In genomic region chrX:56464906-56465305, GRCm38 (mm10) we compare ENCODE assay signal across 33 mouse cellular contexts. TPM values are rescaled to one million over a fixed set of nuclear protein-coding genes. Genes with fewer than 3 reads are reported as not detected.
DNase-seq lines count a peak whose midpoint lies in the region; ATAC-seq and TF ChIP-seq lines count a peak whose summit lies in the region.
"Had no signal": no experiment of that assay in that cellular context is flagged by ENCODE, and none has a peak within 500 bp of the region (broad histone marks: within the 10 kb centered on the region; RNA-seq: fewer than 3 reads in every experiment).

No protein-coding gene starts in this region.

- no peak for TF ChIP-seq CTCF in lung, postnatal 0 days (IDR thresholded peaks at IDR 0.05)
- TF ChIP-seq CTCF in cerebellum, adult 2 months (IDR thresholded peaks at IDR 0.05; ENCODE audit: borderline replicate concordance, insufficient read depth, low read depth, low read length): no peak

- H3K9me3 ChIP-seq in lung, postnatal 0 days (ENCODE audit: low read length): no peaks in the 10 kb centered on the region
- H3K9me3 ChIP-seq in liver, embryonic 12.5 days (replicated peaks): no peaks in the 10 kb centered on the region
- H3K9me3 ChIP-seq in midbrain, embryonic 10.5 days (replicated peaks): no peaks in the 10 kb centered on the region
- H3K9me3 ChIP-seq: embryonic facial prominence, embryonic 10.5 days; forebrain, embryonic 15.5 days; heart, embryonic 15.5 days; kidney, embryonic 15.5 days; midbrain, embryonic 15.5 days; neural tube, embryonic 13.5 days had no signal

- no peak overlapping the region for H3K4me3 ChIP-seq in lung, postnatal 0 days (ENCODE audit: low read depth, low read length)
- no peak overlapping the region for H3K4me3 ChIP-seq in liver, embryonic 12.5 days
- H3K4me3 ChIP-seq in midbrain, embryonic 10.5 days: no peak overlapping the region
- H3K4me3 ChIP-seq in cerebellum, adult 2 months (replicated peaks; ENCODE audit: insufficient read depth, low read depth, low read length): no peak overlapping the region
- H3K4me3 ChIP-seq: embryonic facial prominence, embryonic 10.5 days; forebrain, embryonic 15.5 days; heart, embryonic 15.5 days; kidney, embryonic 15.5 days; midbrain, embryonic 15.5 days; neural tube, embryonic 13.5 days had no signal

- no peak for ATAC-seq in lung, postnatal 0 days
- peak; percentile 72 for ATAC-seq in liver, embryonic 12.5 days
- peak; percentile 3; the same call in 1 of the 2 replicates for ATAC-seq in megakaryocyte progenitor cell, adult 5-6 weeks (replicated peaks; ENCODE audit: poor library complexity)
- ATAC-seq: forebrain, embryonic 15.5 days; hindbrain, embryonic 16.5 days; midbrain, embryonic 15.5 days had no signal

- TF ChIP-seq POLR2A in cerebellum, adult 2 months (IDR thresholded peaks at IDR 0.05; ENCODE audit: borderline replicate concordance, insufficient read depth, low read length): no peak

- no peak overlapping the region for H3K9ac ChIP-seq in lung, postnatal 0 days (replicated peaks; ENCODE audit: low read depth)
- H3K9ac ChIP-seq in liver, embryonic 12.5 days: no peak overlapping the region
- H3K9ac ChIP-seq: forebrain, embryonic 15.5 days; heart, embryonic 15.5 days; kidney, embryonic 15.5 days; midbrain, embryonic 15.5 days; neural tube, embryonic 13.5 days had no signal

- DNase-seq in lung, postnatal 0 days (ENCODE audit: low spot score): peak; percentile 35
- no peak for DNase-seq in lung, postnatal 36 days
- no peak for DNase-seq in midbrain, embryonic 10.5 days (ENCODE audit: low spot score)
- DNase-seq in cerebellum, adult 2 months: no peak
- no peak for DNase-seq in embryo, embryonic 9.5 days (ENCODE audit: extremely low spot score)
- DNase-seq: adrenal gland, postnatal 10 days; cerebellum, adult 9-11 months; kidney, adult 11 months; kidney, postnatal 4 days; retina, postnatal 1 day; right cerebral cortex, postnatal 25 days; spleen, adult 18-20 months; thymus, postnatal 36 days had no signal

- no peak overlapping the region for H3K4me2 ChIP-seq in lung, postnatal 0 days (replicated peaks; ENCODE audit: low read depth, low read length)
- H3K4me2 ChIP-seq in liver, embryonic 12.5 days: peak overlapping the region; percentile 29
- H3K4me2 ChIP-seq: forebrain, embryonic 15.5 days; heart, embryonic 15.5 days; kidney, embryonic 15.5 days; midbrain, embryonic 15.5 days; neural tube, embryonic 13.5 days had no signal

- H3K27ac ChIP-seq in lung, postnatal 0 days (ENCODE audit: low read length): no peak overlapping the region
- no peak overlapping the region for H3K27ac ChIP-seq in liver, embryonic 12.5 days
- no peak overlapping the region for H3K27ac ChIP-seq in midbrain, embryonic 10.5 days (replicated peaks)
- H3K27ac ChIP-seq in cerebellum, adult 2 months (ENCODE audit: insufficient read depth, low read length): no peak overlapping the region
- H3K27ac ChIP-seq: embryonic facial prominence, embryonic 10.5 days; forebrain, embryonic 15.5 days; heart, embryonic 15.5 days; kidney, embryonic 15.5 days; midbrain, embryonic 15.5 days; neural tube, embryonic 13.5 days had no signal

- no peaks in the 10 kb centered on the region for H3K4me1 ChIP-seq in lung, postnatal 0 days (ENCODE audit: insufficient read depth, low read depth, low read length)
- peaks cover 66% of the 10 kb centered on the region for H3K4me1 ChIP-seq in liver, embryonic 12.5 days
- H3K4me1 ChIP-seq in midbrain, embryonic 10.5 days: no peaks in the 10 kb centered on the region
- H3K4me1 ChIP-seq in cerebellum, adult 2 months (ENCODE audit: control insufficient read depth, insufficient read depth, low read length): no peaks in the 10 kb centered on the region
- H3K4me1 ChIP-seq: forebrain, embryonic 15.5 days; midbrain, embryonic 15.5 days; neural tube, embryonic 13.5 days had no signal

- 35% methylated on average over 1 of the region's 1 CpGs for WGBS in lung, postnatal 0 days
- WGBS in liver, embryonic 12.5 days (ENCODE audit: insufficient replicate concordance): 35% methylated on average over 1 of the region's 1 CpGs
- WGBS in midbrain, embryonic 10.5 days: 87% methylated on average over 1 of the region's 1 CpGs
- WGBS in cerebellum, adult 2 months: 94% methylated on average over 1 of the region's 1 CpGs

- TF ChIP-seq EP300 in lung, postnatal 0 days (IDR thresholded peaks at IDR 0.05): no peak

- H3K27me3 ChIP-seq in lung, postnatal 0 days (replicated peaks; ENCODE audit: insufficient read depth, low read length): no peaks in the 10 kb centered on the region
- H3K27me3 ChIP-seq in liver, embryonic 12.5 days (replicated peaks): no peaks in the 10 kb centered on the region
- no peaks in the 10 kb centered on the region for H3K27me3 ChIP-seq in midbrain, embryonic 10.5 days (ENCODE audit: low read depth, poor library complexity, severe bottlenecking)
- H3K27me3 ChIP-seq in cerebellum, adult 2 months (ENCODE audit: control insufficient read depth, insufficient read depth, low read length): no peaks in the 10 kb centered on the region
- H3K27me3 ChIP-seq: forebrain, embryonic 15.5 days; heart, embryonic 15.5 days; kidney, embryonic 15.5 days; midbrain, embryonic 15.5 days; neural tube, embryonic 13.5 days had no signal

- H3K36me3 ChIP-seq in lung, postnatal 0 days (ENCODE audit: insufficient read depth, low read length): no peaks in the 10 kb centered on the region
- H3K36me3 ChIP-seq in liver, embryonic 12.5 days: peaks cover 62% of the 10 kb centered on the region
- peaks cover 21% of the 10 kb centered on the region for H3K36me3 ChIP-seq in midbrain, embryonic 10.5 days
- H3K36me3 ChIP-seq: forebrain, embryonic 15.5 days; heart, embryonic 15.5 days; midbrain, embryonic 15.5 days; neural tube, embryonic 13.5 days had no signal

RNA-seq across cellular contexts. Expression of gene Ints6l, which starts 10.2 kb away (rescaled TPM):
- polyA plus RNA-seq in lung, postnatal 0 days (2015; fragmentation: Nextera tagmentation; extraction: Ambion mirVana): 27.0 and 30.9 TPM in 2 replicates
- polyA plus RNA-seq in liver, embryonic 12.5 days (2016; fragmentation: Nextera tagmentation; extraction: Ambion mirVana): 43.6 and 43.9 TPM in 2 replicates
- total RNA-seq in megakaryocyte progenitor cell, adult 5-6 weeks (2015): 99.4 and 104 TPM in 2 replicates
- 44.3 and 63.7 TPM in 2 replicates for total RNA-seq in megakaryocyte progenitor cell, adult 5-6 weeks (2017)
- 23.6 and 26.3 TPM in 2 replicates for polyA plus RNA-seq in midbrain, embryonic 10.5 days (2016; fragmentation: Nextera tagmentation; extraction: Ambion mirVana)
- polyA plus RNA-seq in cerebellum, adult 2 months (2012; rRNA removed): 74.6 and 75.3 TPM in 2 replicates

RNA-seq across cellular contexts. Expression of gene Gm2174, which starts 17.1 kb away (rescaled TPM):
- polyA plus RNA-seq in lung, postnatal 0 days (2015; fragmentation: Nextera tagmentation; extraction: Ambion mirVana): 0.74 TPM in 1 of 2 replicates, not detected in the other
- polyA plus RNA-seq in liver, embryonic 12.5 days (2016; fragmentation: Nextera tagmentation; extraction: Ambion mirVana): 1.0 TPM in 1 of 2 replicates, not detected in the other
- total RNA-seq in megakaryocyte progenitor cell, adult 5-6 weeks (2015): 2.4 TPM in 1 of 2 replicates, not detected in the other
- 129 and 175 TPM in 2 replicates for total RNA-seq in megakaryocyte progenitor cell, adult 5-6 weeks (2017)
- polyA plus RNA-seq in midbrain, embryonic 10.5 days (2016; fragmentation: Nextera tagmentation; extraction: Ambion mirVana): 1.4 and 1.7 TPM in 2 replicates
- not detected in 2 replicates for polyA plus RNA-seq in cerebellum, adult 2 months (2012; rRNA removed)
- total RNA-seq: adrenal gland, postnatal 10 days; left cerebral cortex, adult 18-20 months; left cerebral cortex, postnatal 36 days had no signal
- polyA plus RNA-seq: brain, embryonic 14.5 days; forebrain, embryonic 15.5 days; gonadal fat pad, adult 2 months; neural tube, embryonic 13.5 days had no signal

RNA-seq across cellular contexts. Expression of gene Gm10477, which starts 59.6 kb away (rescaled TPM):
- polyA plus RNA-seq in lung, postnatal 0 days (2015; fragmentation: Nextera tagmentation; extraction: Ambion mirVana): not detected in 2 replicates
- polyA plus RNA-seq in liver, embryonic 12.5 days (2016; fragmentation: Nextera tagmentation; extraction: Ambion mirVana): not detected in 2 replicates
- not detected in 2 replicates for total RNA-seq in megakaryocyte progenitor cell, adult 5-6 weeks (2015)
- not detected in 2 replicates for total RNA-seq in megakaryocyte progenitor cell, adult 5-6 weeks (2017)
- not detected in 2 replicates for polyA plus RNA-seq in midbrain, embryonic 10.5 days (2016; fragmentation: Nextera tagmentation; extraction: Ambion mirVana)
- not detected in 2 replicates for polyA plus RNA-seq in cerebellum, adult 2 months (2012; rRNA removed)
- total RNA-seq: adrenal gland, postnatal 10 days; common myeloid progenitor, adult 5-6 weeks; ES-E14; gastrocnemius, adult 8-10 months; hematopoietic stem cell, adult 5-6 weeks; left cerebral cortex, adult 18-20 months; left cerebral cortex, postnatal 36 days; megakaryocyte, adult 5-6 weeks had no signal
- polyA plus RNA-seq: brain, embryonic 14.5 days; embryonic facial prominence, embryonic 10.5 days; forebrain, embryonic 15.5 days; gonadal fat pad, adult 2 months; heart, embryonic 15.5 days; hindbrain, embryonic 16.5 days; kidney, embryonic 15.5 days; limb, embryonic 14.5 days; lung, embryonic 16.5 days; midbrain, embryonic 15.5 days; neural tube, embryonic 13.5 days had no signal
